ENCODE assay signal across 10 mouse cellular contexts in genomic region chr16:37732023-37732761, GRCm38 (mm10). TPM values are rescaled to one million over a fixed set of nuclear protein-coding genes. Genes with fewer than 3 reads are reported as not detected.
DNase-seq lines count a peak whose midpoint lies in the region; ATAC-seq lines count a peak whose summit lies in the region.
"Had no signal": no experiment of that assay in that cellular context is flagged by ENCODE, and none has a peak within 500 bp of the region (broad histone marks: within the 10 kb centered on the region; RNA-seq: fewer than 3 reads in every experiment).

No protein-coding gene starts in this region.

- no peak overlapping the region for H3K4me3 ChIP-seq in midbrain, embryonic 16.5 days (ENCODE audit: low read depth, low read length)
- H3K4me3 ChIP-seq: myocyte had no signal

- no peak overlapping the region for H3K9ac ChIP-seq in midbrain, embryonic 16.5 days (ENCODE audit: low read depth, low read length)

- no peaks in the 10 kb centered on the region for H3K36me3 ChIP-seq in midbrain, embryonic 16.5 days (ENCODE audit: control insufficient read depth, insufficient read depth, low read length)

- no peaks in the 10 kb centered on the region for H3K27me3 ChIP-seq in midbrain, embryonic 16.5 days (ENCODE audit: control insufficient read depth, insufficient read depth, low read depth, low read length)

- ATAC-seq in midbrain, embryonic 16.5 days, result no peak
- no peak for ATAC-seq in erythroblast, adult 5-6 weeks (replicated peaks; ENCODE audit: low FRiP score, poor library complexity, severe bottlenecking)

- no peak overlapping the region for H3K27ac ChIP-seq in midbrain, embryonic 16.5 days (ENCODE audit: low read length)

- H3K4me2 ChIP-seq in midbrain, embryonic 16.5 days (ENCODE audit: low read length), result no peak overlapping the region

- intact Hi-C loops in gastrocnemius, postnatal 14 days (cut with DNase I; ENCODE audit: low total_unique reads), result no loop called here

- WGBS in midbrain, embryonic 16.5 days, result 64% methylated on average over 7 of the region's 7 CpGs

- H3K4me1 ChIP-seq in midbrain, embryonic 16.5 days (ENCODE audit: control insufficient read depth, insufficient read depth, low read length), result no peaks in the 10 kb centered on the region

- DNase-seq in embryo, embryonic 11 days, result peak; percentile 46
- DNase-seq in embryo, embryonic 9.5 days (ENCODE audit: extremely low spot score), result no peak
- peak; percentile 46 for DNase-seq in adipocyte (ENCODE audit: low spot score)
- peak; percentile 50 for DNase-seq in gastrocnemius, postnatal 14 days
- peak; percentile 44 for DNase-seq in layer of hippocampus, adult 9-11 months
- DNase-seq in spleen, postnatal 14 days (ENCODE audit: low spot score in 2 of 2), result no peak
- DNase-seq: kidney, postnatal 25 days had no signal

- H3K9me3 ChIP-seq in midbrain, embryonic 16.5 days (replicated peaks; ENCODE audit: control insufficient read depth, low read length, poor library complexity, severe bottlenecking), result no peaks in the 10 kb centered on the region

RNA-seq across cellular contexts. Expression of gene Fstl1, which starts 44.5 kb away (rescaled TPM):
- 100 to 1,000 TPM; 209 to 290 TPM for total RNA-seq in gastrocnemius, postnatal 14 days (2021)
- 69.2 and 74.3 TPM in 2 replicates for polyA plus RNA-seq in midbrain, embryonic 16.5 days (2015; fragmentation: Nextera tagmentation; extraction: Ambion mirVana)
- 0.63 TPM in 1 of 2 replicates, not detected in the other for total RNA-seq in erythroblast, adult 5-6 weeks (2015; ENCODE audit: low replicate concordance)
- total RNA-seq in erythroblast, adult 5-6 weeks (2017; ENCODE audit: low replicate concordance), result 0.77 and 0.98 TPM in 2 replicates

Comparison
In these comparisons a context has a peak if more than half of its experiments do, and no peak if none do; other contexts are left out.
1. DNase-seq: peak in embryo, embryonic 11 days (single experiment), adipocyte (single experiment), gastrocnemius, postnatal 14 days (single experiment) and layer of hippocampus, adult 9-11 months (single experiment); none in embryo, embryonic 9.5 days (single experiment) and spleen, postnatal 14 days (0 of 2).
2. RNA of gene Fstl1, which starts 44.5 kb away (total RNA-seq): 209 to 290 TPM in gastrocnemius, postnatal 14 days; 0.63 to 0.98 TPM in erythroblast, adult 5-6 weeks; every median in the first group is over 100 times any median in the second.